Mouse (Mus musculus) heart, postnatal 0 days (tissue): ENCODE results near the gene Akt2. TPM values are rescaled to one million over a fixed set of nuclear protein-coding genes. Genes with fewer than 3 reads are reported as not detected.

ENCODE experiments used
- ATAC-seq: fragments of 200-750 bp; cut with Nextera tagmentation; 2 replicates; pipeline ENCODE4 v1.8.0; 2017; ENCODE audit warnings: low read depth, moderate number of reproducible peaks, moderate library complexity; ENCODE audit not compliant: insufficient read depth
- DNase-seq: peaks from one replicate; pipeline ENCODE4 v3.0.0-alpha.2; 2016; ENCODE audit warnings: low spot score
- H3K27ac ChIP-seq: fragments of 300-500 bp; sonication (generic); 2 replicates; pipeline ENCODE4 v1.5.1; 2014; ENCODE audit warnings: low read depth, mild to moderate bottlenecking
- H3K27me3 ChIP-seq: fragments of 300-500 bp; sonication (generic); 2 replicates; pipeline ENCODE4 v1.6.1; 2014; ENCODE audit warnings: low read length, mixed read lengths; ENCODE audit not compliant: control insufficient read depth, insufficient read depth
- H3K36me3 ChIP-seq: fragments of 300-500 bp; sonication (generic); replicated peaks from 2 replicates; pipeline ENCODE4 v1.6.1; 2014; ENCODE audit warnings: low read length, mixed read lengths; ENCODE audit not compliant: control insufficient read depth, insufficient read depth
- H3K4me1 ChIP-seq: fragments of 300-500 bp; sonication (generic); 2 replicates; pipeline ENCODE4 v1.6.1; 2014; ENCODE audit warnings: antibody characterized with exemption; ENCODE audit not compliant: control insufficient read depth, insufficient read depth
- H3K4me2 ChIP-seq: fragments of 300-500 bp; sonication (generic); 2 replicates; pipeline ENCODE4 v1.6.1; 2014; ENCODE audit warnings: low read depth, mild to moderate bottlenecking, low read length, moderate library complexity
- H3K4me3 ChIP-seq: fragments of 300-500 bp; sonication (generic); 2 replicates; pipeline ENCODE4 v1.5.1; 2014; ENCODE audit warnings: low read depth, low read length
- H3K9ac ChIP-seq: fragments of 300-500 bp; sonication (generic); replicated peaks from 2 replicates; pipeline ENCODE4 v1.6.1; 2014; ENCODE audit warnings: low read depth, low read length, mixed read lengths
- H3K9me3 ChIP-seq: fragments of 300-500 bp; sonication (generic); replicated peaks from 2 replicates; pipeline ENCODE4 v1.6.1; 2016; ENCODE audit warnings: low read length; ENCODE audit not compliant: control insufficient read depth
- CTCF ChIP-seq: IDR thresholded peaks from 2 replicates; pipeline ENCODE4 v1.5.1; 2016; ENCODE audit warnings: antibody characterized with exemption, control low read depth, low read depth
- EP300 ChIP-seq: IDR thresholded peaks from 2 replicates; pipeline ENCODE4 v1.6.1; 2016; ENCODE audit warnings: antibody characterized with exemption, low read depth
- WGBS: fragments of 180-500 bp; shearing (Covaris S2); extraction: QIAGEN DNeasy Blood & Tissue Kit; methylation state at CpG from one replicate; pipeline ENCODE4 v1.1.7; 2014; 5-methylcytosine and 5-hydroxymethylcytosine counted together
- polyA plus RNA-seq: library from polyadenylated mRNA; unstranded; fragments of >200 nt; fragmentation: Nextera tagmentation; extraction: Ambion mirVana; gene quantifications from 2 replicates; pipeline ENCODE4 v1.2.1, GENCODE M21; 2015
- total RNA-seq: library from RNA; depleted of rRNA; stranded (reverse); fragments of >200 nt; gene quantifications from 2 replicates; pipeline ENCODE4 v1.2.3, GENCODE M21; 2014; ENCODE audit warnings: low replicate concordance; rRNA removed

Gene Akt2
- total and polyA plus RNA-seq, 2 experiments from 2014 or later = 80.5 to 138 TPM

DNA sequence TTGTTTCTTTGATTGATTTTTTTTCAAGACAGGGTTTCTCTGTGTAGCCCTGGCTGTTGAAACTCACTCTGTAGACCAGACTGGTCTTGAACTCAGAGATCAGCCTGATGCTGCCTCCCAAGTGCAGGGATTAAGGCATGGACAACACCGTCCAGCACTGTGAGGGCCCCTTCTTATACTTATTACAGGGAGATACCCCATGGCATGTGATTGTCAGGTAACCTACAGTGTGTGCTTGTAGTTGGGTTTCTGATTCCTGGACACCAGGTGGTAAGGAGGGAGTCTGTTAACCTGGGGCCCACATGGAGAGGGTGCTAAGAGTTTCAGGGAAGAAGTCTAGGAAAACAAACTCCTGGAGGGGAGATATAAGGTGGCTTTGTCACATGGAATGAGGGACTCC lies 95.7 kb downstream of the Akt2 start:
- H3K4me1 ChIP-seq = 0 out of 2 replicates have a peak, but pooled peaks cover 3% of the 10 kb centered on the region
- TF ChIP-seq EP300 (no peak), CTCF (no peak)
- 0 out of 2 replicates have a peak, but pooled peaks cover 7% of the 10 kb centered on the region for H3K27me3 ChIP-seq
- H3K4me2 ChIP-seq = no peak overlapping the region
- no peak overlapping the region for H3K27ac ChIP-seq
- no peak for DNase-seq
- H3K4me3 ChIP-seq = no peak overlapping the region
- no peaks in the 10 kb centered on the region for H3K9me3 ChIP-seq
- WGBS = 88% methylated on average over 1 of the region's 1 CpGs
- no peaks in the 10 kb centered on the region for H3K36me3 ChIP-seq
- no peak overlapping the region for H3K9ac ChIP-seq
- ATAC-seq = no peak

DNA sequence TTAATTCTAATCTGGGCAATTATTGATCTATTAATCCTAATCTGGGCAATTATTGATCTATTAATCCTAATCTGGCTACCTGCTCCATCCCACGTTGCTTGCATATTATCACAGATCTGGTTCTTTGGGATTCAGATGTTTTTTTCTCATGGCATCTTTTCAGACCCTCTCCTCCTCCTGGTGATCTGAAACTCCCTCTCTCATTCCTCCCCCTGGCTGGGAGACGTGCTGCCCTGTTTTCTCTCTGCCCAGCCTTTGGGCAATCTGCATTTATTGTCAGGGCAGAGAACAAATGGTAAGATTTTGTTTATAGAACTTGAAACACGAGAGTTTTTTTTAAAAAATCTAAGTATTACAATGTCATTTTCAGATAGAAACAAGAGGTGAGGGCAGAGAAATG lies 96.5 kb downstream of the Akt2 start:
- Histone ChIP-seq H3K9ac (no peak overlapping the region), H3K36me3 (no peaks in the 10 kb centered on the region), H3K27me3 (0 out of 2 replicates have a peak, but pooled peaks cover 7% of the 10 kb centered on the region), H3K4me1 (0 out of 2 replicates have a peak, but pooled peaks cover 3% of the 10 kb centered on the region), H3K9me3 (no peaks in the 10 kb centered on the region), H3K27ac (no peak overlapping the region), H3K4me3 (no peak overlapping the region), H3K4me2 (no peak overlapping the region)
- 70% methylated on average over 3 of the region's 3 CpGs for WGBS
- ATAC-seq (no peak), DNase-seq (no peak)
- no peak for TF ChIP-seq CTCF
- TF ChIP-seq EP300 = no peak

DNA sequence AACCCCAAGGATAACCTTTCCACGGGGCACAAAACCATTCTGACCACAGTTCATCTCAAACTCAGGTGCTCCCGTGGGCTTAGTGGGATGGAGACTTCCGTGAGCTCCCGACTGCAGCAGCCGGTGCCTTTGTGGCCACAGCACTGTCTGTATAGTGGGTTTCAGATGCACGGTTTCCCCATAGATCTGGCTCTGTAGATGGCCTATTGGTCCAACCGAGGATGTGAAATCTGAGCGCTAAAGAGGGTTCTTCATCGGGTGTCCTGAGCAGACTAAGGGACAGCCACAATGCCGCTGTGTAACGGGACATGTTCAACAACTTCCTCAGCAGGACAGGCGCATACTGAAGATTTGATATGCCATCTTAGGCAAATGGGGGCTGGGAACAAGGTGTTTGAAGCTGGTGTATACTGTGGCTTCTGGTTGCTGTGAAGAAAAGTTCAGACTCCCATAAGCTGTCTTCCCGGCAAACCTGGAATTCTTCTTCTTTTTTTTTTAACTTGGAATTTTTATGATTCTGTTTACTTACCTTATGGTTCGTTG lies 97.0 kb downstream of the Akt2 start:
- no peak for TF ChIP-seq CTCF
- TF ChIP-seq EP300 = no peak
- peak overlapping the region; percentile 44 for H3K4me3 ChIP-seq
- peak overlapping the region; percentile 76 for H3K4me2 ChIP-seq
- H3K9ac ChIP-seq = peak overlapping the region; percentile 52
- no peak for DNase-seq
- H3K27ac ChIP-seq = peak overlapping the region; percentile 54; the same call in 1 of the 2 replicates
- no peaks in the 10 kb centered on the region for H3K36me3 ChIP-seq
- 30% methylated on average over 14 of the region's 14 CpGs for WGBS
- 0 out of 2 replicates have a peak, but pooled peaks cover 7% of the 10 kb centered on the region for H3K27me3 ChIP-seq
- ATAC-seq = no peak
- 0 out of 2 replicates have a peak, but pooled peaks cover 3% of the 10 kb centered on the region for H3K4me1 ChIP-seq
- H3K9me3 ChIP-seq = no peaks in the 10 kb centered on the region

DNA sequence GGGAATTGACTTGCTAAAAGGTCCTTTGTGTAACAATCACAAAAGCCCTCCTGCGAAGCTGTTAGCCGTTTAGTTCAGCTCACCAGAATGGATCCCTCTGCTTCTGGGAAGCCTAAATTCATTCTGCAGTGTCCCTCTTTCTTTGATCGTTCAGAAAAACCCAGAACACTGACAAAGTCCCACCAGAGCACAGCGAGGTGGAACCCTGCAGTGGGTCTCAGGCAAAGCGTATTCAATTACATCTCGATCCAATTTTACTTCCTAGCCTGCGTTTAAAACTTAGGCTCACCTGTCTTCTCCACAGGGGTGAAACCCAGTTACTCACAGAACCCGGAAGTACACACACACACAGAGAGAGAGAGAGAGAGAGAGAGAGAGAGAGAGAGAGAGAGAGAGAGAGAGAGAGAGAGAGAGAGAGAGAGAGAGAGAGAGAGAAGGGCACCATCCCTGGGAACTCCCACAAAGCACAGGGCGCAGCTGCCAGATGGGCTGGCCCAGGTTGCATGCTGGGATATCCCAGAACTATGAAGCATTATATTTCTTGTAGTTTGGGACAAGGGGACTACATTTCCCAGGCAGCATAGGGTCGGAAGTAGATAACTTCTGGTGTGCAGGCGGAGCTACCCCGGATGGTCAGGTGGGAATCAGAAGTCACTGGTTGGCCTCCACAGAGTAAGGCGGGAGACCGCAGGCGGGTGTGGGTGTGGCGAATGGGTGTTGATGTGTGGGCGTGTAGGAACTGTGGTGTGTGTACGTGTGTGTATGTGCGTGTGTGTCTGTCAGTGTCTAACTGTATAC lies 97.7 kb downstream of the Akt2 start, which contains the start of gene Zfp607b:
Zfp607b (plus strand) TSS at position 526 of the 798 bp plus-strand sequence.
- Histone ChIP-seq H3K4me1 (0 out of 2 replicates have a peak, but pooled peaks cover 3% of the 10 kb centered on the region), H3K36me3 (no peaks in the 10 kb centered on the region), H3K4me2 (peak within 1 kb of the TSS; percentile 76), H3K9ac (peak within 1 kb of the TSS; percentile 52), H3K27ac (peak within 1 kb of the TSS; percentile 54), H3K27me3 (0 out of 2 replicates have a peak, but pooled peaks cover 7% of the 10 kb centered on the region), H3K4me3 (peak within 1 kb of the TSS; percentile 44), H3K9me3 (no peaks in the 10 kb centered on the region)
- under 1% methylated on average over 19 of the region's 19 CpGs for WGBS
- no peak for TF ChIP-seq CTCF
- 0 out of 2 replicates have a peak, but pooled peaks have one; percentile 26 for TF ChIP-seq EP300
- ATAC-seq (peak; percentile 99), DNase-seq (peak; percentile 98)

Other genes with a start within 250 kb of the Akt2 start
- 16.7 and 21.0 TPM in 2 replicates for gene Shkbp1, start 235.5 kb upstream of the Akt2 start, total RNA-seq
- 14.2 and 18.3 TPM in 2 replicates for gene Shkbp1, start 235.5 kb upstream of the Akt2 start, polyA plus RNA-seq
- gene Gm20479, start 234.1 kb upstream of the Akt2 start, total RNA-seq = 2.0 TPM in 1 of 2 replicates, not detected in the other
- gene Gm20479, start 234.1 kb upstream of the Akt2 start, polyA plus RNA-seq = 0.46 TPM in 1 of 2 replicates, not detected in the other
- gene Sptbn4, start 143.9 kb upstream of the Akt2 start, total RNA-seq = 0.12 TPM in 1 of 2 replicates, not detected in the other
- 0.05 and 0.07 TPM in 2 replicates for gene Sptbn4, start 143.9 kb upstream of the Akt2 start, polyA plus RNA-seq
- 36.4 and 59.7 TPM in 2 replicates for gene Blvrb, start 143.6 kb upstream of the Akt2 start, total RNA-seq
- 33.3 and 34.4 TPM in 2 replicates for gene Blvrb, start 143.6 kb upstream of the Akt2 start, polyA plus RNA-seq
- 4.3 and 11.4 TPM in 2 replicates for gene Sertad3, start 117.8 kb upstream of the Akt2 start, total RNA-seq
- 16.9 and 20.8 TPM in 2 replicates for gene Sertad3, start 117.8 kb upstream of the Akt2 start, polyA plus RNA-seq
- gene Sertad1, start 104.6 kb upstream of the Akt2 start, total RNA-seq = 23.4 and 70.5 TPM in 2 replicates
- 30.8 and 31.0 TPM in 2 replicates for gene Sertad1, start 104.6 kb upstream of the Akt2 start, polyA plus RNA-seq
- 1.9 and 2.2 TPM in 2 replicates for gene Prx, start 92.2 kb upstream of the Akt2 start, total RNA-seq
- 1.1 TPM in 2 replicates for gene Prx, start 92.2 kb upstream of the Akt2 start, polyA plus RNA-seq
- 0.23 and 1.1 TPM in 2 replicates for gene Hipk4, start 68.3 kb upstream of the Akt2 start, total RNA-seq
- 0.15 and 0.18 TPM in 2 replicates for gene Hipk4, start 68.3 kb upstream of the Akt2 start, polyA plus RNA-seq
- 37.3 and 58.5 TPM in 2 replicates for gene Pld3, start 38.3 kb upstream of the Akt2 start, total RNA-seq
- 38.9 and 43.8 TPM in 2 replicates for gene Pld3, start 38.3 kb upstream of the Akt2 start, polyA plus RNA-seq
- 3.8 and 21.3 TPM in 2 replicates for gene 2310022A10Rik, start 38.3 kb upstream of the Akt2 start, total RNA-seq
- 39.7 and 41.8 TPM in 2 replicates for gene 2310022A10Rik, start 38.3 kb upstream of the Akt2 start, polyA plus RNA-seq
- not detected in 2 replicates for gene Ttc9b, start 62.4 kb downstream of the Akt2 start, total RNA-seq
- not detected in 2 replicates for gene Ttc9b, start 62.4 kb downstream of the Akt2 start, polyA plus RNA-seq
- 18.4 and 23.2 TPM in 2 replicates for gene Map3k10, start 83.0 kb downstream of the Akt2 start, total RNA-seq
- 2.5 and 3.0 TPM in 2 replicates for gene Map3k10, start 83.0 kb downstream of the Akt2 start, polyA plus RNA-seq
- gene Zfp607b, start 97.8 kb downstream of the Akt2 start, total RNA-seq = 1.4 and 2.5 TPM in 2 replicates
- gene Zfp607b, start 97.8 kb downstream of the Akt2 start, polyA plus RNA-seq = 2.1 and 2.4 TPM in 2 replicates
- 3.8 and 4.1 TPM in 2 replicates for gene Zfp60, start 139.8 kb downstream of the Akt2 start, total RNA-seq
- gene Zfp60, start 139.8 kb downstream of the Akt2 start, polyA plus RNA-seq = 11.0 and 11.1 TPM in 2 replicates
- 2.6 and 22.2 TPM in 2 replicates for gene Zfp626, start 215.6 kb downstream of the Akt2 start, total RNA-seq
- gene Zfp626, start 215.6 kb downstream of the Akt2 start, polyA plus RNA-seq = 0.91 and 1.0 TPM in 2 replicates
- gene Zfp59, start 247.1 kb downstream of the Akt2 start, total RNA-seq = 3.1 and 5.5 TPM in 2 replicates
- gene Zfp59, start 247.1 kb downstream of the Akt2 start, polyA plus RNA-seq = 3.5 and 3.6 TPM in 2 replicates